Mouse (Mus musculus) gastrocnemius, postnatal 4 days (tissue): ENCODE data around the gene Nid1. TPM values are rescaled to one million over a fixed set of nuclear protein-coding genes. Genes with fewer than 3 reads are reported as not detected.
"Not testable (repeated sequence)": the region's sequence is repeated elsewhere in the genome, so short reads cannot be mapped to it uniquely, and the experiment has no call there.

ENCODE experiments used
- DNase-seq, 2 experiments: peaks; one replicate each; pipeline ENCODE4 v3.0.0; 2021 to 2022; ENCODE audit warnings: low spot score in 2 of 2, mixed read lengths in 2 of 2
- long read RNA-seq, 2 experiments: library from polyadenylated mRNA; stranded (forward); transcript quantifications; one replicate each; pipeline ENCODE4 v2.0.0; 2021
- total RNA-seq, 2 experiments: library from RNA; stranded (reverse); gene quantifications; 2 replicates each; pipeline ENCODE4 v1.2.3; 2021

The Nid1 gene
- total RNA-seq: 100 to 1,000 TPM; 314 to 321 TPM
- long read RNA-seq, experiment 1, full-length matches to known transcripts: 58 of 132 reads
- long read RNA-seq, experiment 1, partial matches to known transcripts: 39 of 132 reads
- long read RNA-seq, experiment 1, other reads (novel, unspliced or antisense): 35 of 132 reads
- long read RNA-seq, experiment 2, full-length matches to known transcripts: 106 of 169 reads
- long read RNA-seq, experiment 2, partial matches to known transcripts: 59 of 169 reads
- long read RNA-seq, experiment 2, other reads (novel, unspliced or antisense): 4 of 169 reads

DNA sequence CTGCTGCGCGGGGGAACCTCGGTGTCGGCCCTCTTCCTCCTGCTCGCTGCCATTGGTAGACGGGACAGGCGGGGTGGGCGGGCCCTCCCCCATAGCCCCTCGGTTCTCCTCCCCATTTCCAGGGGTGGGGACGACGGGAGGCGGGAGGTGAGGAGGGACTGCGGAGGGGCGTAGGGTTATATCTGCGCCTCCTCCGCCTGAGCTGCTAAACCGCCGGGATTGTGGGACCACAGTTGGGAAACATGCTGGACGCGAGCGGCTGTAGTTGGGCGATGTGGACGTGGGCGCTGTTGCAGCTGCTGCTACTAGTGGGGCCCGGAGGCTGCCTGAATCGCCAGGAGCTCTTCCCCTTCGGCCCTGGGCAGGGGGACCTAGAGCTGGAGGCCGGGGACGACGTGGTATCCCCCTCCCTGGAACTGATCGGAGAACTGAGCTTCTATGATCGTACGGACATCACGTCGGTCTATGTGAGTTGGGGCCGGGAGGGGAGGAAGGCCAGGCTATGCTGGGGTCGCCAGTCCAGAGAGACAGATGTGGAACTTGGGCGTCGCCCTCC is at the start of gene Nid1:
Gene Nid1, plus strand, starts transcription at position 92 of the 556 bp plus-strand sequence.
- not testable (repeated sequence) for DNase-seq

DNA sequence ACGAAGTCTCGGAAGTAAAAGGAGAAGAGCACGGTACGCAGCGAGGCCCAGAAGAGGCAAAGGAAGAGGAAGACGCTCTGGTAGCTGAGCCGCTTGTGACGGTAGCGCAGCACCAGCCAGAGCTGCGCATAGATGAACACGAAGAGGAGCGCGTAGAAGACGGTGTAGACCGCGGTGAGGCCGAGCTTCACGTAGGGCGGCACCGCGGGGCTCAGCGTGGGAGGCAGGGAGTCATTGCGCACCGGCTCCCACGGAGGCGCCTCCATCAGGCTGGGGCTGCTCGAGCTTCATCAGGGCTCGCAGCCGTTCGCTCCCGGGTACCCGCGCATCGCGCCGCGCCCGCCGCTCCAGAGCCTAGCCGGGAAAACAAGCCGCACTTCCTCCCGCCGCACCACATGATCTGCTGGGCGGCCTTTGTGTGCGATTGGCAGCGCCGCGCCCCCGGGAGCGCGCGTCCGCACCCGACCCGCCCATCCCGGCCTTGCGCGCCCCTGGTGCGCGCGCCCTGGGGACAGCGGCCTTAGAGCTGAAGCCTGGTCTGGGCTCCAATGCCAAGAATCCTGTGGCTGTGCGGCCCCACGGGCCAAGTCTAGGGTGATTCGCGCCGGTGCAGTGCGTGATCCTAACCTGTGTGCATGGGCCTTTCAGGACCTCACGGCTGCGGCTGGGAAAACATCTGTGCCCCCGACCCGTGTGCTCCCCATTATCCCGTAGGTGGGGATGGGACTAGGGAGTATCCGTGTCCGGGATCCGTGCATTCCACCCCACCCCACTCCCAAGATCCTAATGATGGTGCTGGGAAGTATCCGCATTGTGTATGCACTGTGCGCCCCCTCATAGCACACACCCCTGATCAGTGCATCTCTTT is 43.9 kb upstream of the Nid1 start, which contains the start of gene Gpr137b:
Gene Gpr137b, minus strand, starts transcription at position 787 of the 868 bp plus-strand sequence.
- peak in 1 of 2 experiments; percentile 34 for DNase-seq

DNA sequence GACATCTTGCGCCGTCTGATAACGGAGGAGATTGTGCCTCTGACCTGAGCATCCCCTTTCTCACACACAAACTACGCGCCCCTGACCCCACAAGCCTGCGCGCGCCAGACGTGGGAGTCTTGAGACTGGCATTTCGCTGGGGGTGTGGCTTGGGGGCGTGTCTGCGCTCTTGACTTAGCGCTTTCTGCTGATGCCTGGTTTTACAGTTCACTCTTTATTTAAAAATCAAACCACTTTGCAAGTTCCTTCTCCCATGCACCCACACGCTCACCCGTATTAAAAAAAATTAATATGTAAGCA is 43.3 kb upstream of the Nid1 start:
- DNase-seq: not testable (repeated sequence)

DNA sequence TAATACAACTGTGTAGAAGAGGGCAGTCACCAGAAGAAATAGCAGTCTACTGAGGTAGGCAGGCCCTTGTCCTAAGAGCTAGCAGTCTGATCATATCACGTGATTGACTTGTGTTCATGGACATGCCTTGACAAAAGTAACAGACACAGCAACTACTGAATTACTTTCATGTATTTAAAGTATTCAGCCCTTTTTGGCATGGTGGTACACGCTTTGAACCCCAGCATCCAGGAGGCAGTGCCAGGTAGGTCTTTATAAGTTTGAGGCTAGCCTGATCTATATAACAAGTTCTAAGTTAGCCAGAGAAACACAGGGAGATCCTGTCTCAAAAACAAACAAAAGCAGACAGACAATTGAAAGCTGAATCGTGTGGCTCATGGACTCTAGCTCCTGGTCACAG is 36.5 kb upstream of the Nid1 start:
- DNase-seq: not testable (repeated sequence)

DNA sequence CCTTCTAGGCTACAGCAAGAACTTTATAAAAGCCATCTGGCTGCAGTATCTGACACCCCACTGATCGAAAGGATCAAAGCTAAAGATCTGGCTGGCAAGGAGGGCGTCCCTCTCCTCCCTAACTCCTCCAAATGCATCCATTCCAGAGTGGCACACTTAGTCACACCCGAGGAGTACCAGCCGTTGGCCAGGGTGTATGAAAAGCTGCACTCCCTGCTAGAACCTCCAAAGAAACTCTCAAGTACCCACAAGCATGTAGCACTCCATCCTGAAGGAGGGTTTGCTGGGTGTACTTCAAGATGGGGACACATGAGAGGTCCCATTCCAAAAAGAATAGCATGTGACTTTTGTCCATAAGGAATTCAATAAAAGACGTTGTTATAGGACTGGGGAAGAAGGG is 34.5 kb upstream of the Nid1 start:
- not testable (repeated sequence) for DNase-seq

DNA sequence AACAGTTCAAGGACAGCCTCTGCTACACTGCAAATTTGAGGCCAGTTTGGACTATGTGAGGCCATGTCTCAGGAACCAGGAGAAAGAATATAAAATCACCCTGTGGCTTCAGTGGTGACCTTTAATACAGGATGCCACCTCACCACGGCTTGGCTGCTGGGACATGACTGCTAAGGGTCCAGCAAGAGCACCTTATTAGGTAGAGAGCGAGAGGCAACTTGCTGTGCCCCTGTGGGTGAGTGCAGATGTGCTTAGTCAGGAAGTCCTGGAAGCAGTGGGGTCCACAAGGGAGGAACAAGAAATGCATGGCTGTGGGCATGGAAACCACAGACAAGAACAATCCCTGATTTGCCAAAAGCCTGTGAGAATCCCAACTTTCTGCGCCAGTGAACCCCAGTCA is 34.0 kb upstream of the Nid1 start:
- not testable (repeated sequence) for DNase-seq

DNA sequence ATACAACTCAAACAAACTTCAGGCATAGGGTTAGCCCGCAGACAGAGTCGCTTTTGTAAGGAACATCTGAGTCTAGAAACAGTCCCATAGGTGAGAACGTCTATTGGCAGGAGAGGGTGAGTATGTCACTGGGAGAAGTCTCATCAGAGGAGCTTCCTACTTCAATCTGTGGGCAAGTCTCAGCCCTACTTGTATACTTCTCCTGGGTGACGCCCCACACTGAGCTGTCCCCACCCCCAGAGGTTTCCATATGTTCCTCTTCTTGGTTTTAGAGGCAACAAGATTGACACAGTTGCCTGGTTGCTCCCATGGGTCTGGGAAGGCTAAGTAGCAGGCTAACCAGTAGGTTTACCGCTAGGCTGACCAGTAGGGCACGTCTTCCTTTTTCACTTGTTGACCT is 33.5 kb upstream of the Nid1 start:
- DNase-seq: not testable (repeated sequence)

DNA sequence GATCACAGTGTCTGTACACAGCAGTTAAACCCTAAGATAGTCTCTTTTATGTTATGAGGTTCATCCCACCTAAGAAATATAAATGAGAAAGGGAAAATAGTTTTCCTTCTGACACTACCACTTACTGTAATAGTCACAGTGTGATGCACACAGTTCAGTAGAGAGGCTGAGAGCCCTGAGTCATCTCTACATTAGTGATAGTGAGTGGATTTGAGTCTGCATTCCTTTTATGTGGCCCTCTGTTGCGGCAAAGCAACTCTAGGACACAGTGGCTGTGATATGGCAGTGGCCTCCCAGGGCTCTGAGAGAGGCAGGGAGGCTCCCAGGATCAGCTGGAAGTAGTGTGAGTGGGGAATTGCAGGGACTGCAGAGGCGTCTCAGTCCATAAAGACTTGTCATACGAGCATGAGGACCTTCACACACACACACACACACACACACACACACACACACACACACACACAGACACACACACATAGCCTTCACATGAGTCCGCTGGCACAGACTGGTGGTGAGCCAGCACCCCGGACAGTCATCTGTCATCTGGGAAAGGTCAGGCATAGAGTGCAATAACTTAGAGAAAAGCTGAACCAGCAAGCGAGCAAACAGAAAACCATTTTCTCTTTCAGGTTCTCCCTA is 32.7 kb upstream of the Nid1 start:
- not testable (repeated sequence) for DNase-seq

DNA sequence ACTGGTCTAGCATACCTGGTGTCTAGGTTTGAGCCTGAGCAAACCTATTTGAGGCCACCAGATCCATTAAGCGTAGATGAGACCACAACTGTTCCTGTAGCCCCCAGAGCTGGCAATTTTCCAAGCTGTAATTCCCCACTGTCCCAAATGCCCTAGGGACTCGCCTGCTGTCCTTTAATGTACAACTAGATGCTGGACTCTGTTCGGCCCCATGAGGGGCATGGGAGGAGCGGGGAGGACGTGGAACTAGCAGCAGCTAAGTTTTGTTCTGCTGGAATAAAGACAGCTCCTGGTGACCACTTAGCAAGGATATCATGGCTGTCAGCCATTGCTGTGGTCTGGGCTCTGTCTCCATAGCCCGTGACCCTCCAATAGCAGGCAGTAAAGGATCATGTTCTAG is 31.8 kb upstream of the Nid1 start:
- not testable (repeated sequence) for DNase-seq

DNA sequence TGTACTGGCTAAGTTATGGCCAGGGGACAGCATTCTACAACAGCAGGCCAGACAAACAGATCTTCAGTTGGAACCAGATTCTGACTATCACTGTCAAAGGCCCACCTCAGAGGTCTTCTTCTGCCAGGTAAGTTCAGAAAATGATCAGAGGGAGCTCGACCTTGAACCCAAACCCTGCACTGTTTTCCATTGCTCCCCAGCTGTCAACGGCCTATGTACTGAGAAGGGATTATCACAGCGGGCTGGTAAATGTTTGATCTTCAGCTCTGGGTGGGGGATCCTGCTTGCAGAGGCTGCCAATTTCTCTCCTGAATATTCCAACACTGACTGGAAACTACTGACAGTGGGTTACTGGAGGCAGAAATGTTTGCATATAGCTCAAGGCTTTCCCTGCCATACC is 23.1 kb upstream of the Nid1 start:
- DNase-seq: no peak

DNA sequence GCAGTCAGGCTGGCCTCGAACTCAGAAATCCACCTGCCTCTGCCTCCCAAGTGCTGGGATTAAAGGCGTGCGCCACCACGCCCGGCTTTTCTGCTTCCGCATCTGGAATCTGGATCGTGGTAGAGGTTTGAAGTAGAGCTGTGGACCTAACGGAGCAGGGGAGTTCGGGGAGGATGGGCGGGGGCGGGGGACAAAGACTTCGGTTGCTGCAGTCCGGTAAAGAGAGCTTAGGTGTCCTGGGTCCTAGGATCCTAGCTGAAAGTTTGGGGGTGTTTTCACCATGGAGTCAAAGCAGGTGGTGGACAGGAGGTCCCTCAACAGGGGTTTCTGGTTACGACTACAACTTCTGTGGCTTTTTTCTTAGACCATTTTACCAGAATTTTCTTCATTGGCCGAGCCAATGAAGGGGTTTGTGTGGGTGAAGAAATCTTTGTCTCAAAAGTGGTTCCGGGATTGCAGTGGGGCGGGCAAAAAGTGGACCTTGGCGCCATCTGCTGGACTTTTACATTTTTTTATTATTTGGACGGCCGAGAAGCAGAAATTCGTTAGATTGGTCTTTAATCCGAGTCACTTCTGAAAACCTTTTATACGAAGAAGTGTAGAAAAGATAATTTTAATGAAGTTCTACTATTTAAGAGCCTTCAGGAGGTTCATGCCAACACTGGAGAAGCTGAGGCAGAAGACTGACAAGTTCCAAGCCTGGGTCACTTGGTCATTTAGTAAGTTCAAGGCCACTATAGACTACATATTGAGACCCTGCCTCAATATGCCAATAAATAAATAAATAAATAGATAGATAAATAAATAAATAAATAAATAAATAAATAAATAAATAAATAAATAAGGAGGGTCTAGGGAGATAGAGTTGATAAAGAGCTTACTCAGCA is 22.0 kb upstream of the Nid1 start:
- DNase-seq: peak in 1 of 2 experiments; percentile 40

DNA sequence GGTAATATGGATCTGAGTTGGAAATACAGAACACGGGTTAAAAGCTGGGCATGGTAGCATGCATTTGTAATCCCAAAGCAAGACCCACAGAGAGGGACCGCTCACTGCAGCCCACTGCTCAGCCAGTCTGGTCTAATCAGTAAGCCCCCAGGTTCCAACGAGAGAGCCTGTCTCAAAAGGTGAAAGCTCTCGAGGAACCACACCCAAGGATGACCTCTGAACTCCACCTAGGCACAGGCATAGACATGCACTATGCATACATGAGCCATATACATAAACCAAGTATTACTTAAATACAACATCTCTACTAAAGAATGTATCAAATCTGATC is 21.4 kb upstream of the Nid1 start:
- DNase-seq: not testable (repeated sequence)

DNA sequence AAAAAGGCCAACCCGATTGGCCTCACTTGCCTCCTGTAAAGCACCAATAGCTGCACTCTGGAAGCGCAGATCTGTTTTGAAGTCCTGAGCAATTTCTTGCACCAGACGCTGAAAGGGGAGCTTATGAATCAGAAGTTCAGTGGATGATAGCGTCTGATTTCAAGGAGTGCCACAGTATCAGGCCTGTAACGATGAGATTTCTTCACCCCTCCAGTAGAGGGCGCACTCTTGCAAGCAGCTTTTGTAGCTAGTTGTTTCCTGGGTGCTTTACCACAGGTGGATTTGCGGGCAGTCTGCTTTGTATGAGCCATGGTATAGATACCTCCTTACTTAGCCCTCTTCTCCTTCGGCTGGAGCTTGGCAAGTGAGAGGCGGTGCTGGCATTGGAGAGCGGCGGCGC is 18.5 kb upstream of the Nid1 start:
- not testable (repeated sequence) for DNase-seq

DNA sequence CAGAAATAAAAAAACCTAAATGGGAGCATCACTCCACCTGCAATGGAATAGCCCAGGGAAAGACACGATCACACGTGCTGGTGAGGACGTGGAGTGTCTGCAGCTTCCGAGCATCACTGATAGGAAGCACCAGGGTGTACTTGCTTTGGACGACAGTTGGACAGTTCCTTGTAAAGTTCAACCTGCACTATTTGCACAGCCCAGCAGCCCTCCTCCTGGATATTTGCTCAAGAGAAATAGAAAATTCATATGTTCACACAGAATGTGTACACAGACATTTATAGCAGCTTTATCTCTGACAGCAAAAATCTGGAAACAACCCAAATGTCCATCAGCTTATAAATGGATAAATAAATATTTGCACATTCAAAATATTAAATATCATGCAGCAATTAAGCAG is 14.1 kb upstream of the Nid1 start:
- DNase-seq: not testable (repeated sequence)

DNA sequence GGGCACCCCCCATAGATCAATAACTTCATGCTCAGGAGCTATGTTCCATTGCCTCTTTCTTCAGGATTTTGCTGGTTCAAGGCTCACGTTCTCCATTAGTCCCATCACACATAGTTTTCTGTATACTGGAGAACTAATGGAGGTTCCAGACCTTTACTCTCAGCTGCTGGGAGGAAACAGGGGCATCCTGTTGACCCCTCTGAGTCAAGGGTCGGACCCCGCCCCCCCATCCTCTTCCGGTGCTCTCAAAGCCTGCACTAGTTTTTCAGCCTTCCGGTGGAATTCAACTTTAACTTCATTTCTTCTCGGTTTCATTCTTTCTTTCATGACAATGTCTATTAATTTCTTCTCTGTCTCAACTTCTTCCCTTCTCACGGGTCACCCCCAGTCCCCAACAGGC is 1.2 kb upstream of the Nid1 start:
- not testable (repeated sequence) for DNase-seq

DNA sequence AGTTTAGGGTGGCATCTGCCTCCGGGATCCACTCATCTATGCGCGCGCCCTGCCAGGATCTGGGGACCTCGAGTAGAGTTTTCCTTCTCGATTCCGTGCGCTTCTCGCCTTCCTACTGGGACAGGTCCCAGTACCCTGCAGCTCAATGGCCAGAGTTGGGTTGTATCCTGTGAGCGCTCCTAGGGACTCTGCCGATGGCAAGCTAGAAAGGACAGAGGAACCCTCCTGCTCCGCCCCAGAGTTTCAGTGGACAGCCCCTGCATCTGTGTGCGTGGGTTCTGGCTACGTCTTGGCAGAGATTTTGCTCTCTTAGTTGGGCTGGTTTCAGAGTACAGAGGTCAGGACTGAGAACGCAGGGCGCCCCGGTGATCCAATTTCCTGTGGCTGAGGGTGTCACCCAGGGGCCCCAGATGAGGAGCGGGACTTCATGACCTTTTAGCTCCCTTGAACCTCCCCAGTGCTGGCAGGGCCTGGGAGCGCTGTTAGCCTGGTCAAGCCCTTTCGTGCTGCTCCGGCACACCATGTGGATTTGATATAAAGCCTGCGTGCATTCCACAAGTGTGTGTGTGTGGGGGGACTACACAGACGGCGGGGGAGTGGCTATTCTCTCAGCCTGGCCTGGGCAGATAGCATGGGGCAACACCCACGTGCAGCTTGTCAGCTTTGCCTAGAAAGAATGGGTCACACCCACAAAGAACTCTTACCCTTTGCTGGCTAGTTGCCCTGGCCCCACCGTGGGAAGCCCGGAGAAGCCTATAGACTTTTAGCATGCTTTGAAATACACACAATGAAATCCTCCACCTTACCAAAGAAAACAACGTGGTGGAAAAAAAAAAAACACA is 982 bp downstream of the Nid1 start:
- not testable (repeated sequence) for DNase-seq

DNA sequence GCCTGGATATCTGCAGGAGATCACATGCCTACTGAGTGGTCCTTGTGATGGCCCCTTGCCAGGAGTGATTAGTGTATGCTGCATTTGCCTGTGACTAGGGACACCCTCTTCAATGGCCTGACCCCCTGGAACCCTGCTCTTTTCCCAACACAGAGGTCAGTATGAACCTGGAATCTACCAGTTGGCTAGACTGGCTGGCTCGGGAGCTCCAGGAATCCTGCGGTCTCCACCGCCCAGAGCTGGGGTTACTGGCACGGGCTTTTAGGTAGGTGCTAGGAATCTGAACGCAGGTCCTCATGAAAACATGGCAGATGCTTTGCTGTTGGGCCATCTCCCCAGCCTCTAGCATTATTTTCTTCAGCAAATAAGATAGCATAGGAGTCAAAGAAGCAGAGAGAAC is 8.2 kb downstream of the Nid1 start:
- not testable (repeated sequence) for DNase-seq

DNA sequence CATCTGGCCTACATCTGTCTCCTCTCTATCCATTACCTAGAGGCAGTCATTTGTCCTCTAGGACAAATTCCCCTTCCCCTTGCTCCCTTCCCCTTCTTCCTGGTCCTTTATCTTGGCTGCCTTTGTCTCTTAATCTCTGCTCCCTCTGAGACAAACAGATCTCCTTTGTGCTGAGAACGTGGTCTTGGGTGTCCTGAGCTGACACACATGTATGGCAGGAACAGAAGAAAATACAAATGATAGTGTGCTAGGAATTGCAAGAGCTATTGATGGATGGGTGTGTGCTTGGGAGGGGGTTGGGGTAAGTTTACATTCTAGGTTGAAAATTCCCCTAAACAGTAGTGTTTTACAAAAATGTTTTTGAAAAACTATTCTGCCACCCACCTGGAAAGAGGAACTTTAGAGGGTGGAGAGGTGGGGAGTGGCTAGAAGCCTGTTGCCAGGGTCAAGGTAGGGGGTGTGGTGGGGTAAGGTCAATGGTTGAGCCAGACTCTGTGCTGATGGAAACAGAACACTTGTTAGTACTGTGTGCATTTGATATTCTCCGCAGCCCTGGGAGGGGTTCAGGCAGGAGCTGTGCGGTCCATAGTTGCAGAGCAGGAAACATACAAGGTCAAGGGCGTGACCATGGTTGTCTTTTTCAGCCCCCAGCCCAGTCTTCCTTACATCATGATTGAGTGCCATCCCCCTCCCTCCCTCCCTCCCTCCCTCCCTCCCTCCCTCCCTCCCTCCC is 9.5 kb downstream of the Nid1 start:
- not testable (repeated sequence) for DNase-seq

DNA sequence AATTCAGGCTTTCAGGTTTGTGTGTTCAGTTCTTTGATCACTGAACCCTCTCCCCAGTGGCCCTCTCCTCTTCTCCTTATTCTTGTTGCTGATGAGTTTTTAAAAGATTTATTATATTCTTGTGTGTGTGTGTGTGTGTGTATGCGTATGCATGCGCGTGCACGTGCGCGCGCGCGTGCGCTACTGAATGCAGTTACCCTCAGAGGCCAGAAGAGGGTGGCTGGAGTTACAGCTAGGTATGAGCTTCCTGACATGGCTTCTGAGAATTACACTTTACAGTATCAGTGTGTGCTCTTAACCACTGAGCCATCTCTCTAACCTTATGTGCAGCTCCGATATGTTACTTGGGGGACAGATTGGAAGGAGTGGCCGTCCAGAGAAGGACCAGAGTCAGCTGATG is 12.6 kb downstream of the Nid1 start:
- not testable (repeated sequence) for DNase-seq
